ENCODE assay signal across 9 mouse cellular contexts in the genomic region with DNA sequence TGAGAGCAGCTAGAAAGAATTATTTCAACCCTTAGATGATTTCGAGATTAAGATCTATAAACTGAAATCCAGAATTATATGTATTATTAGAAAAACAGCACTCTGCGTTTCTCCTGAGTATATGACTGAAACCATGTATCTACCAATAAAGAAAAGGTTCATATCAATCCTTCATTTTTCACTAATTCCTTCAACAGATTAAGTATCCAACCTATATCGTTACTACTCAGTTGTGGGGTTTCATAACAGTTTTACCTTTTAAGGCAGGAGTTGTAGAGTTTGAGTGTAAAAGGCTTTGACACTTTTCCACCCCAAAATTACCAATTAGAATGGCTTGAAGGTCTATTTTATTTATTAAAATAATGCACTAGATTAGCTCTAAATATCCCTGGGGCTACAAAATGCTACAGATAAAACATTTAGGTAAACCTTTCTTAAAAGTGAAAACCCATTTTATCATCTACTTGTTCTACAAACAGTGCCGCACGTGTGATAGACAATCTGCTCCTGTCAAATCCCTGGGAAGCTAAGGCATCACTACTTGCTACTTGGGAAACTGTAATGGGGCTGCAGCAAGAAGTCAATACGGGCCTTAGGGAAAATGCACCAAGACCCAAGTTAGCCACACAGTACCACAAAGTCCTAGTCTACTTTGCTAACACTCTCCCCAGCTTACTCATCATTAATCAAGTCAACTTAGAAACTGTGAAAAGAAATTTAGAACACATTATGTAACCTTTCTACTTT. TPM values are rescaled to one million over a fixed set of nuclear protein-coding genes. Genes with fewer than 3 reads are reported as not detected.
DNase-seq lines count a peak whose midpoint lies in the region; ATAC-seq and TF ChIP-seq lines count a peak whose summit lies in the region.
"Had no signal": no experiment of that assay in that cellular context is flagged by ENCODE, and none has a peak within 500 bp of the region (broad histone marks: within the 10 kb centered on the region; RNA-seq: fewer than 3 reads in every experiment).

No protein-coding gene starts in this region.

- H3K9ac ChIP-seq in heart, postnatal 0 days (replicated peaks; ENCODE audit: low read depth, low read length) = peak overlapping the region; percentile 54
- H3K9ac ChIP-seq in hindbrain, embryonic 11.5 days (ENCODE audit: low read depth, low read length) = no peak overlapping the region
- H3K9ac ChIP-seq in midbrain, embryonic 12.5 days (replicated peaks) = peak overlapping the region; percentile 50; the same call in 1 of the 2 replicates

- H3K9me3 ChIP-seq in heart, postnatal 0 days (replicated peaks; ENCODE audit: control insufficient read depth, low read length) = no peaks in the 10 kb centered on the region
- no peaks in the 10 kb centered on the region for H3K9me3 ChIP-seq in hindbrain, embryonic 11.5 days (ENCODE audit: control insufficient read depth, low read length)
- H3K9me3 ChIP-seq in midbrain, embryonic 12.5 days = no peaks in the 10 kb centered on the region

- H3K4me2 ChIP-seq in heart, postnatal 0 days (ENCODE audit: low read depth, low read length) = peak overlapping the region; percentile 73
- H3K4me2 ChIP-seq in hindbrain, embryonic 11.5 days (replicated peaks; ENCODE audit: low read depth, low read length) = peak overlapping the region; percentile 39
- peak overlapping the region; percentile 62 for H3K4me2 ChIP-seq in midbrain, embryonic 12.5 days (replicated peaks)

- no peaks in the 10 kb centered on the region for H3K27me3 ChIP-seq in heart, postnatal 0 days (ENCODE audit: control insufficient read depth, insufficient read depth, low read length)
- no peaks in the 10 kb centered on the region for H3K27me3 ChIP-seq in hindbrain, embryonic 11.5 days (ENCODE audit: control insufficient read depth, insufficient read depth, low read length)
- H3K27me3 ChIP-seq in midbrain, embryonic 12.5 days = no peaks in the 10 kb centered on the region

- intact Hi-C loops in heart, postnatal 36 days (cut with DNase I) = no loop called here
- intact Hi-C loops in left cerebral cortex, postnatal 4 days (cut with DNase I) = no loop called here

- H3K27ac ChIP-seq in heart, postnatal 0 days (ENCODE audit: low read depth) = no peak overlapping the region
- no peak overlapping the region for H3K27ac ChIP-seq in hindbrain, embryonic 11.5 days (ENCODE audit: low read depth, low read length)
- no peak overlapping the region for H3K27ac ChIP-seq in midbrain, embryonic 12.5 days (replicated peaks)

- no peak for DNase-seq in heart, postnatal 0 days (ENCODE audit: low spot score)
- DNase-seq in heart, postnatal 36 days = no peak
- DNase-seq in MN1 (ENCODE audit: low spot score) = peak; percentile 18
- DNase-seq in hindbrain, embryonic 11.5 days (ENCODE audit: low spot score) = no peak
- DNase-seq in urinary bladder, postnatal 25 days (ENCODE audit: low spot score) = no peak
- DNase-seq in T-cell, adult 2 months (ENCODE audit: low spot score) = no peak
- no peak for DNase-seq in left cerebral cortex, postnatal 4 days
- DNase-seq: lung, postnatal 14 days had no signal

- no peak for TF ChIP-seq CTCF in heart, postnatal 0 days (IDR thresholded peaks at IDR 0.05; ENCODE audit: low read depth)

- no peaks in the 10 kb centered on the region for H3K36me3 ChIP-seq in heart, postnatal 0 days (replicated peaks; ENCODE audit: control insufficient read depth, insufficient read depth, low read length)
- H3K36me3 ChIP-seq in hindbrain, embryonic 11.5 days (ENCODE audit: control insufficient read depth, insufficient read depth, low read length) = no peaks in the 10 kb centered on the region
- H3K36me3 ChIP-seq in midbrain, embryonic 12.5 days = no peaks in the 10 kb centered on the region

- 27% methylated on average over 6 of the region's 6 CpGs for WGBS in heart, postnatal 0 days
- 56% methylated on average over 6 of the region's 6 CpGs for WGBS in hindbrain, embryonic 11.5 days
- WGBS in midbrain, embryonic 12.5 days = 51% methylated on average over 6 of the region's 6 CpGs

- no peak for TF ChIP-seq EP300 in heart, postnatal 0 days (IDR thresholded peaks at IDR 0.05; ENCODE audit: low read depth)

- no peak for ATAC-seq in heart, postnatal 0 days (ENCODE audit: insufficient read depth, low read depth)
- ATAC-seq in hindbrain, embryonic 11.5 days (ENCODE audit: low FRiP score) = no peak
- ATAC-seq in midbrain, embryonic 12.5 days (ENCODE audit: low FRiP score, low read depth) = no peak

- peaks cover 24% of the 10 kb centered on the region for H3K4me1 ChIP-seq in heart, postnatal 0 days (ENCODE audit: control insufficient read depth, insufficient read depth)
- H3K4me1 ChIP-seq in hindbrain, embryonic 11.5 days (replicated peaks; ENCODE audit: control insufficient read depth, insufficient read depth, low read length) = no peaks in the 10 kb centered on the region; the same call in 1 of the 2 replicates
- peaks cover 13% of the 10 kb centered on the region for H3K4me1 ChIP-seq in midbrain, embryonic 12.5 days

- peak overlapping the region; percentile 89 for H3K4me3 ChIP-seq in heart, postnatal 0 days (ENCODE audit: low read depth, low read length)
- H3K4me3 ChIP-seq in hindbrain, embryonic 11.5 days (ENCODE audit: low read depth, low read length) = peak overlapping the region; percentile 23
- H3K4me3 ChIP-seq in midbrain, embryonic 12.5 days = peak overlapping the region; percentile 29

RNA-seq across cellular contexts. Expression of gene Eif3a, which starts 2.1 kb away (rescaled TPM):
- total RNA-seq in heart, postnatal 0 days (2014; rRNA removed; ENCODE audit: low replicate concordance) = 75.1 and 75.4 TPM in 2 replicates
- 71.0 and 75.5 TPM in 2 replicates for polyA plus RNA-seq in heart, postnatal 0 days (2015; fragmentation: Nextera tagmentation; extraction: Ambion mirVana)
- 100 to 1,000 TPM; 104 to 107 TPM for total RNA-seq in heart, postnatal 36 days (2021)
- 169 and 184 TPM in 2 replicates for polyA plus RNA-seq in hindbrain, embryonic 11.5 days (2014; fragmentation: Nextera tagmentation; extraction: Ambion mirVana)
- 124 and 134 TPM in 2 replicates for polyA plus RNA-seq in midbrain, embryonic 12.5 days (2016; fragmentation: Nextera tagmentation; extraction: Ambion mirVana)
- 100 to 1,000 TPM; 142 to 157 TPM for total RNA-seq in left cerebral cortex, postnatal 4 days (2021)

RNA-seq across cellular contexts. Expression of gene Fam45a, which starts 23.0 kb away (rescaled TPM):
- total RNA-seq in heart, postnatal 0 days (2014; rRNA removed; ENCODE audit: low replicate concordance) = 14.1 and 23.0 TPM in 2 replicates
- 13.4 and 15.0 TPM in 2 replicates for polyA plus RNA-seq in heart, postnatal 0 days (2015; fragmentation: Nextera tagmentation; extraction: Ambion mirVana)
- 10 to 100 TPM; 12.5 to 15.6 TPM for total RNA-seq in heart, postnatal 36 days (2021)
- polyA plus RNA-seq in hindbrain, embryonic 11.5 days (2014; fragmentation: Nextera tagmentation; extraction: Ambion mirVana) = 38.9 and 46.0 TPM in 2 replicates
- polyA plus RNA-seq in midbrain, embryonic 12.5 days (2016; fragmentation: Nextera tagmentation; extraction: Ambion mirVana) = 38.7 and 39.9 TPM in 2 replicates
- total RNA-seq in left cerebral cortex, postnatal 4 days (2021) = 10 to 100 TPM; 32.4 to 33.5 TPM

RNA-seq across cellular contexts. Expression of gene Nanos1, which starts 32.6 kb away (rescaled TPM):
- total RNA-seq in heart, postnatal 0 days (2014; rRNA removed; ENCODE audit: low replicate concordance) = 1.1 and 3.1 TPM in 2 replicates
- polyA plus RNA-seq in heart, postnatal 0 days (2015; fragmentation: Nextera tagmentation; extraction: Ambion mirVana) = 0.25 and 0.29 TPM in 2 replicates
- under 1 TPM; 0.16 to 0.25 TPM for total RNA-seq in heart, postnatal 36 days (2021)
- polyA plus RNA-seq in hindbrain, embryonic 11.5 days (2014; fragmentation: Nextera tagmentation; extraction: Ambion mirVana) = 3.8 and 5.4 TPM in 2 replicates
- polyA plus RNA-seq in midbrain, embryonic 12.5 days (2016; fragmentation: Nextera tagmentation; extraction: Ambion mirVana) = 9.1 and 11.2 TPM in 2 replicates
- total RNA-seq in left cerebral cortex, postnatal 4 days (2021) = 10 to 100 TPM; 16.2 to 17.0 TPM

Comparison
In these comparisons a context has a peak if more than half of its experiments do, and no peak if none do; other contexts are left out.
1. H3K4me3 ChIP-seq: peak in every context shown above with its lines; median percentile 89 in heart, postnatal 0 days; 29 in midbrain, embryonic 12.5 days; 23 in hindbrain, embryonic 11.5 days.